Mouse (Mus musculus): ENCODE results near the gene Nup54. TPM values are rescaled to one million over a fixed set of nuclear protein-coding genes. Genes with fewer than 3 reads are reported as not detected.

Gene Nup54
- polyA plus RNA-seq, 1 experiment: 22.4 TPM

DNA sequence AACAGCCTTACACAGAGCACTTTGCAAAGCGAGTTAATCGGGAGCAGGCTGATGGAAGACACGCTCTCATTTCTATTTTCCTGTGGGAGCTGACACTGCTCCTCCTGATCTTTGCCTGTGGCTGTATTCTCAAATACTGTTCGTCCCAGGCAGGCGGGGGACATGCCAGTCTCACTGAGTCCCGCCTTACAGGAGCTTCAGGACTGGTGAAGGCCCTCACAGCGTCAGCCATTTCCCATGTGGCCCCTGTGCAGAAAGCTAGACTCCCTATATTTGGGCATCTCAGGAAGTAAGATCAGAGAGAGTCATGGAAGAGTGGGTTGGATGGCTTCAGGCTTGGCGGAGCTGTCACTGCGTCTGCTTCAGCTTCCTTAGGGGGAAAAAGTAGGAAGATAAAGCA, 32.2 kb downstream of the Nup54 start:
- TF ChIP-seq POLR2A (IDR thresholded peaks at IDR 0.05; ENCODE audit: extremely low read depth, insufficient read depth, low read length): no peak
- no peak for TF ChIP-seq CTCF (IDR thresholded peaks at IDR 0.05; ENCODE audit: extremely low read depth, insufficient read depth, low read length)
- H3K4me1 ChIP-seq (ENCODE audit: control insufficient read depth, insufficient read depth, low read length): no peaks in the 10 kb centered on the region; the same call in 1 of the 2 replicates
- no peak overlapping the region for H3K4me3 ChIP-seq (ENCODE audit: insufficient read depth, low read length)
- H3K27ac ChIP-seq (ENCODE audit: insufficient read depth, low read length): no peak overlapping the region

GRCm38 (mm10) chr5:92398153-92398552, 36.9 kb downstream of the Nup54 start:
- no peaks in the 10 kb centered on the region for H3K4me1 ChIP-seq (ENCODE audit: control insufficient read depth, insufficient read depth, low read length)

DNA sequence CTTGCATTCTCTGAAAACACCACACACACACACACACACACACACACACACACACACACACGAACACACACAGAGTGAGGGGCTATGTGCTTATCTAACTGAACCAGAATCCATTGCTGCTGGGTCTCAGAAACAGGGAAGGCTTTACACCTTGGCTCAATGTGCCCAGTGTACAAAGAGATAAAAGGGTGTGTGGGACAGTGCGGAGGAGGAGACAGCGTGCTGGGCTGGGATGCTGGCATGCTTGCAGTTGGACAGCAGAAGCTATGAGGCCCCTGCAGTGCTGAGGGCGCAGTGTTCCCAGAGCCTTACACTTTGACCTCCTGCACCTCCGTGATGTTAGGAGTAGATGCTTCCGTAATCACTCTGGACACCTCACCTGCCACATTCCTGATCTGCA, 38.5 kb downstream of the Nup54 start:
- Histone ChIP-seq H3K27ac (ENCODE audit: insufficient read depth, low read length) (no peak overlapping the region), H3K4me1 (ENCODE audit: control insufficient read depth, insufficient read depth, low read length) (no peaks in the 10 kb centered on the region), H3K4me3 (ENCODE audit: insufficient read depth, low read length) (no peak overlapping the region)
- TF ChIP-seq CTCF (IDR thresholded peaks at IDR 0.05; ENCODE audit: extremely low read depth, insufficient read depth, low read length) (no peak), POLR2A (IDR thresholded peaks at IDR 0.05; ENCODE audit: extremely low read depth, insufficient read depth, low read length) (no peak)

More at GRCm38 (mm10) chr5:92398153-92398552, 36.9 kb downstream of the Nup54 start:
- TF ChIP-seq POLR2A (IDR thresholded peaks at IDR 0.05; ENCODE audit: extremely low read depth, insufficient read depth, low read length): no peak
- TF ChIP-seq CTCF (IDR thresholded peaks at IDR 0.05; ENCODE audit: extremely low read depth, insufficient read depth, low read length): peak; percentile 83
- Histone ChIP-seq H3K4me3 (ENCODE audit: insufficient read depth, low read length) (no peak overlapping the region), H3K27ac (ENCODE audit: insufficient read depth, low read length) (no peak overlapping the region)

DNA sequence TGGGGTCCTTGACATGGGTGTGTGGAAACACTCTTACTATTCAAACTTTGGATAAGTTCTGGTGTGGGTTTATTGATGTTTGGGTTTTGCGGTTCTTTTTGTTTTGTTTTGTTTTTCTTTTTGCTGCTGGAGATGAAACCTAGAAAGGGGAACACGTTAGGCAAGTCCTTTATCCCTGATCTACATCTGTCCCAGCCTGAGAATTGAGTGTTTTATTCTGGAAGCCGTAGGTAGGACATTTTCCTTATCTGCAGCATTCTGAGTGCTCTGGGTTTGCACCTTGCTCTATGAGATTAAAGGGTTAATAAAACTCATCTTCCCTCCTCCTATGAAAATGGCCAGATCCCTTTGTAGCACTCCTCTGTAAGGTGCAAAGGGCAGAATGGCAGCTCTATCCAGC, 39.3 kb downstream of the Nup54 start:
- Histone ChIP-seq H3K4me1 (ENCODE audit: control insufficient read depth, insufficient read depth, low read length) (no peaks in the 10 kb centered on the region), H3K27ac (ENCODE audit: insufficient read depth, low read length) (no peak overlapping the region)
- TF ChIP-seq CTCF (IDR thresholded peaks at IDR 0.05; ENCODE audit: extremely low read depth, insufficient read depth, low read length) (no peak), POLR2A (IDR thresholded peaks at IDR 0.05; ENCODE audit: extremely low read depth, insufficient read depth, low read length) (no peak)

DNA sequence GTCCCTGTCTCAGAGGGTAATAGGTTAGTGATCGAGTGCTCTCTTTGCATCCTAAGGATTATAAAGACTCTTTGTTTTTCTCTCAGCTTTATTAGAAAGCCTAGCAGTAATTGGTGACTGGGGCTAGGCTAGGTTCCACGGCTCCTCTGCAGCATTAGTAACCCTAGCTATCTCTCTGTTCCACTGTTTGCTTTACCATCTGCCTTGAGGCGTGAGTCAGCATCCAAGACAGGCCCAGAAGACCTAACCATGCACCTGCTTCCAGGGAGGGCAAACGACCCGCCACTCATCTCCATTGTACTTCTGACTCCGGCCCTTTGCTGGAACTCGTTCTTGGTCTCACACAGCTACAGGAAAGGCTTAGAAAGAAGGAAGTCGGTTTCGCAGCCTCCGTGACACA, 41.2 kb downstream of the Nup54 start:
- Histone ChIP-seq H3K4me3 (ENCODE audit: insufficient read depth, low read length) (no peak overlapping the region), H3K4me1 (ENCODE audit: control insufficient read depth, insufficient read depth, low read length) (peaks cover 2% of the 10 kb centered on the region; the same call in 1 of the 2 replicates), H3K27ac (ENCODE audit: insufficient read depth, low read length) (no peak overlapping the region)
- TF ChIP-seq CTCF (IDR thresholded peaks at IDR 0.05; ENCODE audit: extremely low read depth, insufficient read depth, low read length): no peak
- TF ChIP-seq POLR2A (IDR thresholded peaks at IDR 0.05; ENCODE audit: extremely low read depth, insufficient read depth, low read length): no peak

More for the DNA sequence above, 39.3 kb downstream of the Nup54 start:
- no peak overlapping the region for H3K4me3 ChIP-seq (ENCODE audit: insufficient read depth, low read length)

DNA sequence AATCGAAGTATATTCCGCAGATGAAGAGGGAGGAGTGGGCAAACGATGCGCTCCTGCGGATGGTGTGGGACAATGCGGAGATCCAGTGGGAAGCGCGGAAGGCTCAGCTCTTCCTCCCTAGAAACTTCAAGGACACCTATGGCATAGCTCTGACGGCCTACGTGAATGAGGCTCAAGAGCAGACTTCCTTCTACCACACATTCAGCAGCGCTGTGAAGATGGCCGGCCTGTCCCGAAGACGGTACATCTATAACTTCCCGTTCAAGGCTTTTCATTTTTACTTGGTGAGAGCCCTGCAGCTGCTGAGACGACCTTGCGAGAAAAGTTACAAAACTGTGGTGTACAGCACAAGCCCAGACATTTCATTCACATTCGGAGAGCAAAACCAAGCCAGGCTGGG, 42.5 kb downstream of the Nup54 start:
- H3K27ac ChIP-seq (ENCODE audit: insufficient read depth, low read length): no peak overlapping the region
- H3K4me1 ChIP-seq (ENCODE audit: control insufficient read depth, insufficient read depth, low read length): peaks cover 2% of the 10 kb centered on the region; the same call in 1 of the 2 replicates
- no peak overlapping the region for H3K4me3 ChIP-seq (ENCODE audit: insufficient read depth, low read length)
- TF ChIP-seq CTCF (IDR thresholded peaks at IDR 0.05; ENCODE audit: extremely low read depth, insufficient read depth, low read length) (no peak), POLR2A (IDR thresholded peaks at IDR 0.05; ENCODE audit: extremely low read depth, insufficient read depth, low read length) (no peak)

- no peak for TF ChIP-seq CTCF (IDR thresholded peaks at IDR 0.05; ENCODE audit: extremely low read depth, insufficient read depth, low read length)
- Histone ChIP-seq H3K4me3 (ENCODE audit: insufficient read depth, low read length) (no peak overlapping the region), H3K27ac (ENCODE audit: insufficient read depth, low read length) (no peak overlapping the region), H3K4me1 (ENCODE audit: control insufficient read depth, insufficient read depth, low read length) (peaks cover 2% of the 10 kb centered on the region; the same call in 1 of the 2 replicates)
Measured at GRCm38 (mm10) chr5:92390615-92391014, 44.4 kb downstream of the Nup54 start.

DNA sequence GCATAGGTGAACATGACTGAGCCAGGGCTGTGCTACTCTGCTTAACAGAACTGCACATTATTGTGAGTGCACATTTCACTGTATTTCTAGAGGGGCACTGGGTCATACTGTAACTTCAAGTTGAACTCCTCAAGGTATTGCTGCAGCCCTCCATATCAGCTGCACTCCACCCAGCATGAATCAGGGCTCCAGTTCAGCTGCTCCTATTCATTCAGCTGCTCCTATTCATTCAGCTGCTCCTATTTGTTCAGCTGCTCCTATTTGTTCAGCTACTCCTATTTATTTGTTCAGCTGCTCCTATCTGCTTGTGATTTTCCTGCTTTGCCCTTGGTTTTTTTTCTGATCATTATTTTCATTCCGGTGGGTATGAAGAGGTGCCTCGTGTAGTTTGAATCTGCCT, 45.0 kb downstream of the Nup54 start:
- Histone ChIP-seq H3K4me1 (ENCODE audit: control insufficient read depth, insufficient read depth, low read length) (peaks cover 2% of the 10 kb centered on the region; the same call in 1 of the 2 replicates), H3K27ac (ENCODE audit: insufficient read depth, low read length) (no peak overlapping the region), H3K4me3 (ENCODE audit: insufficient read depth, low read length) (no peak overlapping the region)
- TF ChIP-seq POLR2A (IDR thresholded peaks at IDR 0.05; ENCODE audit: extremely low read depth, insufficient read depth, low read length) (no peak), CTCF (IDR thresholded peaks at IDR 0.05; ENCODE audit: extremely low read depth, insufficient read depth, low read length) (no peak)

DNA sequence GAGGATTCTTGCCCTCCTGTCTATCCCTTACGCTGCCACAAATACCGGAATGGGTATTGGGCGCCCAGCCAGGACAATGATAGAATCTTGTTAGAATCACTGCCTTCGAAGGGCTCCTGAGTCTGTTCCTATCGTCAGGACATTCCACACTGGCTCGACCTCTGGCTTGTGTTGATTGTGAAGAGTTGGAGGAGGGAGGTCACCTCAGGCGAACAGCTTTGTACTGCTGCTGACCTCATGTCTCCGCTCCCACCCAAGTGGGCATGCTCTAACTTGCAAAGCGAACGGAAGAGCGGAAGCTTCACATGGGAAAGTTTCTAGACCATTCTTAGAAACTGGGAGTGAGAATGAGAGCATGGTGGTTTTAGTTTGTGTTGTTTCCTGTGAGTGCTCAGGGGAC, 47.6 kb downstream of the Nup54 start:
- peaks cover 2% of the 10 kb centered on the region; the same call in 1 of the 2 replicates for H3K4me1 ChIP-seq (ENCODE audit: control insufficient read depth, insufficient read depth, low read length)
- no peak for TF ChIP-seq POLR2A (IDR thresholded peaks at IDR 0.05; ENCODE audit: extremely low read depth, insufficient read depth, low read length)
- H3K27ac ChIP-seq (ENCODE audit: insufficient read depth, low read length): no peak overlapping the region
- H3K4me3 ChIP-seq (ENCODE audit: insufficient read depth, low read length): no peak overlapping the region

DNA sequence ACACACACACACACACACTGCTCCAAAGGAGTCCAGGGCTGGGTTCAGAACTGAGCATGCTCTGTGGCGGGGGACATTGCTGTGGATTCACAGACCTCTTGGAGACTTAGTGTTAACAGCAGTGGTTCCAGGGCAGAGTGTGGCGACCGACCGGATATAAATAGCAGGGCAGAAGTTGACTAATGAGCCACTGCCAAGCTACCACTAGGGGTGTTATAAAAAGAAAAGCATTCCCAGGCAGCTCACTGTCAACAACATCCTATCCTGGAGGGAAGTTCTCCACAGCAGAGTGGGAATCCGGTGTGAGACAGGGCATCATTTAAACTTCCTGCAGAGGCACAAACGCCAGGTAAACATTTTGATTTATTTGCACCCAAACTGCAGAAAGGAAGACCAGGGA, 48.4 kb downstream of the Nup54 start:
- Histone ChIP-seq H3K4me3 (ENCODE audit: insufficient read depth, low read length) (no peak overlapping the region), H3K4me1 (ENCODE audit: control insufficient read depth, insufficient read depth, low read length) (peaks cover 2% of the 10 kb centered on the region; the same call in 1 of the 2 replicates), H3K27ac (ENCODE audit: insufficient read depth, low read length) (no peak overlapping the region)
- TF ChIP-seq CTCF (IDR thresholded peaks at IDR 0.05; ENCODE audit: extremely low read depth, insufficient read depth, low read length) (no peak), POLR2A (IDR thresholded peaks at IDR 0.05; ENCODE audit: extremely low read depth, insufficient read depth, low read length) (no peak)
